Mouse (Mus musculus): ENCODE measurements at regions not wholly inside any gene's neighbourhood (a gene's known extent, or its start where the extent isn't known, plus 50 kb on each side); places are given as distances from the start of the nearest gene placed in this dataset.

DNA sequence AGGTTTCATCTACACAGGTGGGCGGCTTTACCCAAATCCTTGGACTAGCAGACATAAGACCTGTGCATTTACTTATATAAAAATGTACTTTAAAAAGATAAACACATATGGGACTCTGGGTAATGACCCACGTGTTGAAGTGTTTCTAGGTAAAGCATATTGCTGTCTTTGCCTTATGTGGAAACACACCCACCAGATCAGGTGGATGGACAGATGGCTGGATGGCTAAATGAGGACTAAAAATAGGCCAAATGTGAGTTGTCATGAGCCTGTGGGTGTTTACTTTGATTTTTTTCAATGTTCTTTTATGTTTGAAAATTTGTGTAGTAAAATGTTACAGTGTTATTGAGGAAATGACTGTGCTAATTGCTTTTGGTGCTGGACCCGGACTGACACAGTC lies 99.2 kb upstream of the Aldh1b1 start:
- Histone ChIP-seq H3K4me1 (no peaks in the 10 kb centered on the region), H3K27me3 (no peaks in the 10 kb centered on the region), H3K4me2 (replicated peaks) (no peak overlapping the region), H3K9ac (replicated peaks) (no peak overlapping the region), H3K4me3 (no peak overlapping the region), H3K9me3 (no peaks in the 10 kb centered on the region), H3K27ac (replicated peaks) (no peak overlapping the region), H3K36me3 (no peaks in the 10 kb centered on the region)
- 66% methylated on average over 3 of the region's 3 CpGs for WGBS
- no peak for ATAC-seq (replicated peaks)

DNA sequence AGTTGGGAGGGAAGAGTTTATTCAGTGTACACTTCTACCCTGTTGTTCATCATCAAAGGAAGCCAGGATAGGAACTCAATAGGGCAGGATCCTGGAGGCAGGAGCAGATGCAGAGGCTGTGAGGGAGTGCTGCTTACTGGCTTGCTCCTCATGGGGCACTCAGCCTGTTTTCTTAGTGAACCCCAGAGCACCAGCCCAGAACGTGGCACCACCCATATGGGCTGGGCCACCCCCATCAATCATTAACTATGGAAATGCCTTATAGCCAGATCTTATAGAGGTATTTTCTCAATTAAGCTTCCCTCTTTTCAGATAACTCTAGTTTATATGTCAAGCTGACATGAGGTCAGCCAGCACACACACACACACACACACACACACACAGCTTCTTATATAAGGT lies 103.6 kb upstream of the Aldh1b1 start:
- no peak overlapping the region for H3K4me2 ChIP-seq (replicated peaks)
- no peak overlapping the region for H3K9ac ChIP-seq (replicated peaks)
- H3K9me3 ChIP-seq: no peaks in the 10 kb centered on the region
- 56% methylated on average over 1 of the region's 1 CpGs for WGBS
- H3K4me1 ChIP-seq: peaks cover 5% of the 10 kb centered on the region
- no peak for ATAC-seq (replicated peaks)
- no peak overlapping the region for H3K27ac ChIP-seq (replicated peaks)
- no peaks in the 10 kb centered on the region for H3K27me3 ChIP-seq
- no peak overlapping the region for H3K4me3 ChIP-seq
- H3K36me3 ChIP-seq: no peaks in the 10 kb centered on the region

DNA sequence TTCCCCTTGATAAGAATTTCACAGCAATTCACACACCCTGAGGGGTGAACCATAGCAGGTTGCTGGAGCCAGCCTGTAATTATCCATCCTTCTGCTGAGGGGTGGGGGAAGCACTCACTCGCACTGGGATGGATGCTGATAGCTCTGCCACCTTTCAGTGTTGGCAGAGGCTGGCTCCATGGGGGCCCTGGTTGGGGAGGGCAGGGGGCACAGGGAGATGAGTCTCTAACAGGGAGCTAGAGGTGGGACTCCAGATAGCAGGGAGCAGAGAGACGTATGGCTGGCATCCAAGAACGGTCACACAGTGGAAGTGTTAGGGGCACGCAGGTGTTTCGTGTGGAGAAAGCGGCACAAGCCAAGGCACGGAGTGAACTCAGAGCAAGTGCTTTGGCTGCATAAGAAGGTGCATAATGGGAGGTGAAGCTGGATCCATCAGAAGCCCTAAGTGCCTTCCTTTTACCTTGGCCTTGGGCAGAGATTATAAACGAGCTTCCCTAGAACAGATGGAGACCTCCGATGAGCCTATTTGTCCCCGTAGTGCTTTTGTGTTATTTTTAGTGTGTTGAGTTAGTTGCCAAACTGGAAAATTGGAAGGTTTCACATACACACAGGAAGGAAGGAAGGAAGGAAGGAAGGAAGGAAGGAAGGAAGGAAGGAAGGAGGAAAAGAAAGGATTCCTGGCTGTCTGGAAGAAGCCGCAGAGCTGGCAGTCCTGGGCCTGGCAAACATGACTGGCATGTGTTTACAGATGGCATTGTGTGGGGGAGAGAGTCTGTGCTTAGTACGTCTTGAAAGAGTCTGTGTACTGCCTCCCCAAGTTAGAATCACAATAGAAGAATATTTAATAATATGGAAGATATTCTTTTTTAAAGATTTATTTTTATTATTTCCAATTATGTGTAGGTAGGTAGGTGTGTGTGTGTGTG lies 108.6 kb upstream of the Aldh1b1 start:
- Histone ChIP-seq H3K36me3 (no peaks in the 10 kb centered on the region), H3K27me3 (no peaks in the 10 kb centered on the region), H3K4me1 (peaks cover 36% of the 10 kb centered on the region), H3K9ac (replicated peaks) (no peak overlapping the region), H3K27ac (replicated peaks) (peak overlapping the region; percentile 92), H3K4me3 (no peak overlapping the region), H3K4me2 (replicated peaks) (0 out of 2 replicates have a peak overlapping the region, but pooled peaks have one; percentile 5), H3K9me3 (no peaks in the 10 kb centered on the region)
- 26% methylated on average over 12 of the region's 12 CpGs for WGBS
- peak; percentile 90 for ATAC-seq (replicated peaks)

DNA sequence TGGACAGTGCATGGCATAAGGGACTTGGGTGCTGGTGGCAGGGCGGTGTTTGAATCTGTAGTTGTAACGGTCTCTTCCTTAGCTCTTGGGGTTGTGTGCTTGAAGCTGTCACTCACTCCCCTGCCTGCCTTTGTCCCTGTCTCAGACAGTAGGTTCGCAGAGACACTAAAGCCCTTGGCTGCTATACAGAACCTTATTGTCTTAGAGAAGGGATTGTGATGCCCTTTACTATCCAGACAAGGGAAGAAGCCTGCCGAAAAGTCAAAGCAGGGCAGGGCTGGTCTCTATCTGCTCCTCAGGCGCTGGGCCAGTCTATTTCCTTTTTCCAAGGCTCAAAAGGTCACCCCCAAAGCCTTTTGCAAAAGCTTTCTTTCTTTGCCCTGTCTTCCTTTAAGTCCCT lies 109.2 kb upstream of the Aldh1b1 start:
- H3K4me2 ChIP-seq (replicated peaks): peak overlapping the region; percentile 5; the same call in 1 of the 2 replicates
- no peak overlapping the region for H3K9ac ChIP-seq (replicated peaks)
- H3K4me3 ChIP-seq: no peak overlapping the region
- no peaks in the 10 kb centered on the region for H3K36me3 ChIP-seq
- peak overlapping the region; percentile 92 for H3K27ac ChIP-seq (replicated peaks)
- WGBS: 24% methylated on average over 5 of the region's 5 CpGs
- H3K9me3 ChIP-seq: no peaks in the 10 kb centered on the region
- H3K27me3 ChIP-seq: no peaks in the 10 kb centered on the region
- H3K4me1 ChIP-seq: peaks cover 36% of the 10 kb centered on the region
- peak; percentile 18; the same call in 1 of the 2 replicates for ATAC-seq (replicated peaks)

DNA sequence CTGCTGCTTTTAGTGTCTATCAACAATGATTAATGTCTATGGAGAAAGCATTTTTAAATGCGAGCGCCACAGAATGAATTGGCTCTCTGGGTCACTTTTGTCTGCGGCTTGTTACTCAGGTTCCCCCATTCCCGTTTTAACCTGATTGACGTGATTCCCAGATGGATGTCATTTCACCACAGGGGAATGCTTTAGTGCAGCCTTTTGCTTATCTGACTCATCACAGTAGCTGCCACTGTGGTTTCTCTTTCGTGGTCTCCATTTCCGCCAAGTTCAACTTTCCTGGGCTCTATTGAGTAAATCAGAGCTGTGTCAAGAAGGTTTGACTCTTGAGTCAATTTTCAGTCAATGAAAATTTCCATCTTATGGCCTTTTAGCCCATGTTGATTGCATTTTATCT lies 110.6 kb upstream of the Aldh1b1 start:
- no peak for ATAC-seq (replicated peaks)
- peaks cover 36% of the 10 kb centered on the region for H3K4me1 ChIP-seq
- no peaks in the 10 kb centered on the region for H3K9me3 ChIP-seq
- no peak overlapping the region for H3K4me3 ChIP-seq
- H3K27me3 ChIP-seq: no peaks in the 10 kb centered on the region
- no peak overlapping the region for H3K4me2 ChIP-seq (replicated peaks)
- H3K36me3 ChIP-seq: no peaks in the 10 kb centered on the region
- no peak overlapping the region for H3K27ac ChIP-seq (replicated peaks)
- 58% methylated on average over 7 of the region's 7 CpGs for WGBS
- no peak overlapping the region for H3K9ac ChIP-seq (replicated peaks)

DNA sequence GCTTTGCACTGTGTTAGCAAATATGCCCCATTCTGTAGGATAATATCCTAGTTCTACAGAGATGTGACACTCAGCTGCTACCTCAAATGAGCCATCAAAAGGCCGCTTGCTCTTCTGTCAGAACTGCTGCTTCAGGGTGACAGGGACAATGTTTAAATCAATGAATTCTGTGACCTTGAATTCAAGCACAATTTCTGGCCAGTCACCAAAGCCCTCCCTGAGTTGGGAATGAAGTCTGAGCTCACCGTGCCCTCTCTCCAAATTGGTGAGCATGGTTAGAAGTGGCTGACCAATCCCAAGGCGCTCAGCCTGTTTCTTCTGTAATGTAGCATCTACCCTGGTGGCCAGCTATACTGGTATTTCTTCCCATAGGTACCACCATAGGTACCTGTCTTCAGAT lies 113.8 kb upstream of the Aldh1b1 start:
- no peak overlapping the region for H3K4me3 ChIP-seq
- ATAC-seq (replicated peaks): no peak
- H3K4me1 ChIP-seq: peaks cover 29% of the 10 kb centered on the region
- no peaks in the 10 kb centered on the region for H3K36me3 ChIP-seq
- H3K4me2 ChIP-seq (replicated peaks): no peak overlapping the region
- no peaks in the 10 kb centered on the region for H3K27me3 ChIP-seq
- H3K9ac ChIP-seq (replicated peaks): no peak overlapping the region
- H3K9me3 ChIP-seq: no peaks in the 10 kb centered on the region
- H3K27ac ChIP-seq (replicated peaks): no peak overlapping the region
- WGBS: 80% methylated on average over 3 of the region's 3 CpGs

DNA sequence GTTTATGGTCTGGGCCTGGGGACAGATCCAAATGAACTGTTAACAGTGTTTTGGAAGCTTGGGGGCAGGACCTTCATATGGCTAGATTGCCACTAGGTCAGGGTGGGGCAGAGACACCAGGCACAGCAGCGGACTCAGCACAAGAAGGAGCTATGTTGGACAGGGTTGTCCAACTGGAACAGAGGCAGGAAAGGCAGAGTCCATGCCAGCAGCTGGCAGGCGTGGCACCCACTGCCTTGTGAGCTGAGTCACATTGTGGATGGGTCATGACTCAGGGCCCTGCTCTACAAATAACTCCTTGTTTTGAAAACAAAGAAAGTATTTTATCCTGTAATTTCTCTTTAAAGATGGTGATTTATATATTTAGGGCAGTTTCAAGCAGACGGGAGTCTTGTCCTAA lies 115.6 kb upstream of the Aldh1b1 start:
- Histone ChIP-seq H3K27me3 (no peaks in the 10 kb centered on the region), H3K9ac (replicated peaks) (no peak overlapping the region), H3K9me3 (no peaks in the 10 kb centered on the region), H3K4me2 (replicated peaks) (no peak overlapping the region), H3K27ac (replicated peaks) (no peak overlapping the region), H3K36me3 (no peaks in the 10 kb centered on the region), H3K4me1 (peaks cover 11% of the 10 kb centered on the region), H3K4me3 (no peak overlapping the region)
- 81% methylated on average over 3 of the region's 3 CpGs for WGBS
- no peak for ATAC-seq (replicated peaks)

DNA sequence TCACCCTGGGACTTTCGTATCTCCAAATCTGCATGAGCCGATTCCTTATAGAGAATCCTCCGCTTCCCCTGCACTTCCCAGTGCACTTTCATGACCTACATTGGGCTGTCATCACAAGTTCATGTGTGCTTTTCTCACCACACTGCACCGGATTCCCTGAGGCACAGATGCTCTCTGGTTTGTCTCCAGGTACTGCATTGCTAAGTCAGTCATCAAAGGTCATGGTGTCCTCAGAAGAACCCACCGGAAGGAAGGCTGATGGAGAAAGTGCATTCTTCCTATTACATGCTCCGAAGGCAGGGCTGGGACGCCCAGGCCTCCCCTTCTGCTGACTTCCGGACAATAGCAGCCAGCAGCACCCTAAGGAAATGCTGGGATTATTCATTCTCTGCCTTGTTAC lies 116.1 kb upstream of the Aldh1b1 start:
- 90% methylated on average over 8 of the region's 8 CpGs for WGBS
- no peak overlapping the region for H3K27ac ChIP-seq (replicated peaks)
- no peaks in the 10 kb centered on the region for H3K27me3 ChIP-seq
- H3K4me3 ChIP-seq: no peak overlapping the region
- peaks cover 6% of the 10 kb centered on the region for H3K4me1 ChIP-seq
- no peaks in the 10 kb centered on the region for H3K36me3 ChIP-seq
- no peaks in the 10 kb centered on the region for H3K9me3 ChIP-seq
- H3K4me2 ChIP-seq (replicated peaks): no peak overlapping the region
- no peak overlapping the region for H3K9ac ChIP-seq (replicated peaks)
- no peak for ATAC-seq (replicated peaks)

DNA sequence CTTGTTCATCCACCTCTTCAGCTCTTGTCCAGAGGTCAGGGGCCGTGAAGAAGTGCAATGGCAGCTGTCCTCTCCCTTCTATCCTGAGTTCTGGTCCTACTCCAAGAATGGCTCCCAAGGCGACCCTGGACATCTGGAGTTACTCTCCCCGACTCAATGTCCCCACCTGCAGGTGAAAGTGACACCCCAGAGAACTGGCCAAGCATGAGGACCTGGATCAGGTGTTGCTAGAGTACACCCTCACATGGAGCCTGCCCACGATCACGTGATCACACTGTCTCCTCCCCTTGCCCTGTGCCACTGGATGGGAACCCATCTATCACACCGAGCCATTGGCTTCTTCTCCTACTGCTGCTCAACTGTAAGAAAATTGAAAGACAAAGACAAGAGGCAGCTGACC lies 122.7 kb upstream of the Aldh1b1 start:
- Histone ChIP-seq H3K9ac (replicated peaks) (no peak overlapping the region), H3K36me3 (no peaks in the 10 kb centered on the region), H3K4me1 (peaks cover 27% of the 10 kb centered on the region), H3K4me2 (replicated peaks) (no peak overlapping the region), H3K27ac (replicated peaks) (no peak overlapping the region), H3K27me3 (no peaks in the 10 kb centered on the region), H3K4me3 (no peak overlapping the region), H3K9me3 (no peaks in the 10 kb centered on the region)
- WGBS: 82% methylated on average over 6 of the region's 6 CpGs
- no peak for ATAC-seq (replicated peaks)

DNA sequence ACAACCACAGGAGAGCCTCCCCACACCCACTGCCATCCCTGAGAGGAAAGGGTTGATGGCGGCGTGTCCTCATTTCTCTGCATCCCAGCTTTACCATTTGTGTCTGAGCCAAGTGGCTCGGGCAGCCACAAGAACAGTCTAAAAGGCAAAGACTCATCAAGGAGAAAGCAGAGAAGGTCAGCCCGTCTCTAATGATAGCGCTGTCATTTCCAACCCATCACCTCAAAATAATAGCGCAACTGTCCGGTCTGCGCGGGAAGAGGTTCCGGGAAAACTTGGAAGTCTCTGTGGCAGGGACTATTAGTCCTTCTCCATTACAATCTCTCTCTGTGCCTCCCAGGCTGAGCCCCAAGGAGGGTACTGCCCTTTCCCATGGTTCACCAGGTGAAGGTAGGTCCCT lies 124.5 kb upstream of the Aldh1b1 start:
- Histone ChIP-seq H3K27me3 (no peaks in the 10 kb centered on the region), H3K27ac (replicated peaks) (no peak overlapping the region), H3K36me3 (no peaks in the 10 kb centered on the region), H3K4me3 (no peak overlapping the region), H3K4me1 (peaks cover 27% of the 10 kb centered on the region), H3K4me2 (replicated peaks) (no peak overlapping the region), H3K9ac (replicated peaks) (no peak overlapping the region), H3K9me3 (no peaks in the 10 kb centered on the region)
- 87% methylated on average over 10 of the region's 10 CpGs for WGBS
- no peak for ATAC-seq (replicated peaks)

DNA sequence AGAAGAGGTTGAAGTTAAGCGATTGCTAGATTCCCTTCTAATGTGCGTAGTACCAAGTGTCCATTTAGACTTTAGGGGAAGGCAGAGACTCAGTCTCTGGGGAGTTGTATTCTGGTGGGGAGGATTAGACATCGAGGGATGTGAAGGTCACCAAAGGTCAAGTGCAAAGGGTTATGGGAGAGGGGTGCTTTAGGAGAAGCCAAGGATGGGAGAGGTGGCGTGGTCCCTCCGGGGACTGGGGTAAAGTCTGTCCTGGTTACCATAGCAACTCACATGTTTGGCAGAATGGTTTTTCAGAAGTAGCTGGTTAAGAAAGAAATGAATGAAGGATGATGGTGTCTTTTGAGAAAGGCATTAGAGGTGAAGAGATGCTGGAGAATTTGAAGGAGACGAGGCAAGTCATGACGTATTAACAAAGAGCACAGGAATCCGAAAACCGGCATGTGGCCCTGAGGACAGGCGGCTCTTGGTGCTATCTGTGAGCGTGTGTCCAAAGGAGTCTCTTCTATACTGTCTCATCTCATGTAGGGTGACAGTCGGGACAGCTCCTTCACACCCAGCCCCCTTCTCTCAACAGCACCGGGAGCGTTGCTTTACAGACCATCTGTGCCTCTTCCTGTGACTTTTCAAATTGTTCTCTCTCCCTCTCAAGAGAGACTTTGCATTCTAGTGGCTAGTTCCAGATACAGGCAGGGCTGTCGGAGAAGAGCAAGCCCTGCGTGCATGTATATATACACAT lies 125.6 kb upstream of the Aldh1b1 start:
- Histone ChIP-seq H3K36me3 (no peaks in the 10 kb centered on the region), H3K4me2 (replicated peaks) (no peak overlapping the region), H3K4me3 (no peak overlapping the region), H3K4me1 (peaks cover 27% of the 10 kb centered on the region), H3K27ac (replicated peaks) (peak overlapping the region; percentile 73), H3K27me3 (no peaks in the 10 kb centered on the region), H3K9me3 (no peaks in the 10 kb centered on the region), H3K9ac (replicated peaks) (no peak overlapping the region)
- ATAC-seq (replicated peaks): peak; percentile 90
- 51% methylated on average over 16 of the region's 16 CpGs for WGBS

DNA sequence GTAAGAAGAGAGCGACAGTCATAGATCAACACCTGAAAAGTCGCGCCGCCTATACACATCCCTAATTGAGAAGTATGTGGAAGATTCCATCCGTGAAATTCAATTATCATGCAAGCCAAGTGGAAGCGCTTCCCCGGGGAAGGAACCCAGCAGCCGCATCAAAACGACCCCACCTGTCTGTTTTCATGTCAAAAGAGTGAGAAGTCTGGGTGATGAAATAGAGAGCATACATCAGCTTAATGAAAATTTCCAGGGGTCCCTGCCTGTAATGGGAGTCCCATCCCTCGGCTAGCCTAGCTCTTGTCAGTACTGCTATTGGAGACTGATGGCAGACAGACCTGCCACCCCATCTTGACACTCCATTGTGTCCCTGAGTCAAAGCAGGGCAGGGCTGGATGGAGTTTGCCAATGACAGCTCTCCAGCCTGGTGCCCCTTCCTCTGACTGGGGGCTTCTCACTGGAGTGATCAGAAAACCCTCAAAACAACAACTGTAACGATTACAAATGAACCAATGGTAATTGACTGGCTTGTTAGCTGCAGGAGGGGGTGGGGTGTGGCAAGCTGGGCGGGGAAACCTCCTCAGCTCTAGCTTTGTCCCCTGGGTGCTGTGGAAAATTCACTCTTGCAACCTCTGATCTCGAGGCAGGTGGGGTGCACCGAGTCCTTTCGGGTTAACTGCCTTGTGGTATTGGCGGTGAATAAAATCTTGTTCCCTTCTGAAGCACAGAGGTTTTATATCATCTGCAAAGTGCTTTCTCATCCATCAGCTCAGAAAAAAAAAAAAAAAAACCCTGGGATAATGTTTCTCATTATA lies 126.4 kb upstream of the Aldh1b1 start:
- 28% methylated on average over 16 of the region's 16 CpGs for WGBS
- Histone ChIP-seq H3K36me3 (no peaks in the 10 kb centered on the region), H3K27ac (replicated peaks) (peak overlapping the region; percentile 73), H3K9me3 (no peaks in the 10 kb centered on the region), H3K4me3 (no peak overlapping the region), H3K4me2 (replicated peaks) (0 out of 2 replicates have a peak overlapping the region, but pooled peaks have one; percentile 5), H3K4me1 (peaks cover 27% of the 10 kb centered on the region), H3K27me3 (no peaks in the 10 kb centered on the region), H3K9ac (replicated peaks) (no peak overlapping the region)
- ATAC-seq (replicated peaks): 0 out of 2 replicates have a peak, but pooled peaks have one; percentile 45

All from forebrain, embryonic 15.5 days (tissue).